In the genomic region with DNA sequence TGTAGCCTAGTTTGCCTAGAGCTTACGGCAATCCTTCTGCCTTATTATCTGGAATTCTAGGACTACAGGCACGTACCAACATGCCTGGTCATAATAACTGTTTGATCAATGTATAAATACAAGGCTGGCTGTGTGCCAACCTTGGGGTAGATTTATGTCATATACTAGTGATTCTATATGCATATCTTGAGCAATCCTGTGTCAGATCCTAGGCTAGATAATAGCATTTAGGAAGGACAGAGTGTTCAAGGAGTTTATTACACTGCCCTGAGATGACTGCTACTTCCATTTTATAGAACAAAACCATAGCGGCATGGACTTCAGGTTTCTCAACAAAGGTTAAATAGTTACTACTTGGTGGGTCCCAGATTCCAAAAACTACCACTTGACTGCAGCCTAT, we compare ENCODE assay signal across 22 mouse cellular contexts.
"Had no signal": no experiment of that assay in that cellular context is flagged by ENCODE, and none has a peak within 500 bp of the region (broad histone marks: within the 10 kb centered on the region; RNA-seq: fewer than 3 reads in every experiment).

No protein-coding gene starts in this region.

- ATAC-seq: liver, postnatal 0 days; lung, postnatal 0 days; midbrain, embryonic 15.5 days had no signal

- H3K27me3 ChIP-seq: limb, embryonic 12.5 days; limb, embryonic 15.5 days; midbrain, embryonic 12.5 days; midbrain, embryonic 15.5 days; neural tube, embryonic 12.5 days; neural tube, embryonic 15.5 days had no signal

- H3K4me1 ChIP-seq: neural tube, embryonic 12.5 days had no signal

- H3K9ac ChIP-seq: limb, embryonic 12.5 days; limb, embryonic 15.5 days; liver, embryonic 14.5 days; liver, postnatal 0 days; lung, embryonic 14.5 days; midbrain, embryonic 12.5 days; midbrain, embryonic 15.5 days; neural tube, embryonic 12.5 days; neural tube, embryonic 15.5 days had no signal

- H3K9me3 ChIP-seq: limb, embryonic 12.5 days; limb, embryonic 15.5 days; midbrain, embryonic 12.5 days; midbrain, embryonic 15.5 days; neural tube, embryonic 12.5 days; neural tube, embryonic 15.5 days had no signal

- H3K4me2 ChIP-seq: limb, embryonic 12.5 days; limb, embryonic 15.5 days; liver, embryonic 11.5 days; lung, embryonic 14.5 days; midbrain, embryonic 12.5 days; midbrain, embryonic 15.5 days; neural tube, embryonic 12.5 days; neural tube, embryonic 15.5 days had no signal

- DNase-seq: kidney, postnatal 25 days; left cerebral cortex, postnatal 4 days; liver, postnatal 0 days; lung, embryonic 14.5 days; right cerebral cortex, adult 18-20 months; right cerebral cortex, postnatal 14 days; right cerebral cortex, postnatal 4 days; thymus, adult 2 months; thymus, postnatal 14 days; thymus, postnatal 4 days had no signal

- H3K27ac ChIP-seq: kidney, postnatal 0 days; limb, embryonic 12.5 days; limb, embryonic 15.5 days; liver, embryonic 14.5 days; macrophage; midbrain, embryonic 12.5 days; midbrain, embryonic 15.5 days; neural tube, embryonic 12.5 days; neural tube, embryonic 15.5 days; stomach, postnatal 0 days had no signal

- H3K4me3 ChIP-seq: limb, embryonic 12.5 days; limb, embryonic 15.5 days; midbrain, embryonic 12.5 days; midbrain, embryonic 15.5 days; neural tube, embryonic 12.5 days; neural tube, embryonic 15.5 days had no signal
